Mouse (Mus musculus): Measurements from ENCODE around the gene Prkcb. TPM values are rescaled to one million over a fixed set of nuclear protein-coding genes. Genes with fewer than 3 reads are reported as not detected.
A peak's percentile ranks its signal among the peaks of the same experiment; 100 is the strongest.

Prkcb gene
- total RNA-seq, 4 experiments from 2014 or later: 870 to 1,138 (median 953) TPM

DNA sequence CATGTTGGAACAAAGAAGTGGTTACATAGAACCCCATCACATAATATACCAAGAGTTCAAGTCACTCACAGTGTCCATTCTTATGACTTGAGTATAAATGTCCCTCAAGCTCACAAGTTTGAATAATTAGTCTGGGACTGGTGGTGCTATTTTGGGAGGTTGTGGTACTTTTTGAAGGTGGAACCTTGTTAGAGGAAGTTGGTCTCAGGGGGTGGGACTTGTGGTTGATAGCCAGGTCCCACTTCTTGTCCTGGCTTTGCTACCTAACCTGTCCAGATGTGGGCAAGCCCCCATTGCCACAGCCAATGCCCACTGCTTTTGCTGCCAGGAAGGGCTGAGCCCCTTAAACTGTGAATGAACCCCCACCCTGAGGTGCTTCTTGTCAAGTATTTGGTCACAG lies 28.9 kb downstream of the Prkcb start:
- no peak for DNase-seq (ENCODE audit: low spot score in 2 of 2)

- DNase-seq (ENCODE audit: low spot score in 2 of 2): no peak
Measured at GRCm38 (mm10) chr7:122319566-122319965, 31.0 kb downstream of the Prkcb start.

GRCm38 (mm10) chr7:122320843-122321544 lies 32.4 kb downstream of the Prkcb start:
- no peak for DNase-seq (ENCODE audit: low spot score in 2 of 2)

DNA sequence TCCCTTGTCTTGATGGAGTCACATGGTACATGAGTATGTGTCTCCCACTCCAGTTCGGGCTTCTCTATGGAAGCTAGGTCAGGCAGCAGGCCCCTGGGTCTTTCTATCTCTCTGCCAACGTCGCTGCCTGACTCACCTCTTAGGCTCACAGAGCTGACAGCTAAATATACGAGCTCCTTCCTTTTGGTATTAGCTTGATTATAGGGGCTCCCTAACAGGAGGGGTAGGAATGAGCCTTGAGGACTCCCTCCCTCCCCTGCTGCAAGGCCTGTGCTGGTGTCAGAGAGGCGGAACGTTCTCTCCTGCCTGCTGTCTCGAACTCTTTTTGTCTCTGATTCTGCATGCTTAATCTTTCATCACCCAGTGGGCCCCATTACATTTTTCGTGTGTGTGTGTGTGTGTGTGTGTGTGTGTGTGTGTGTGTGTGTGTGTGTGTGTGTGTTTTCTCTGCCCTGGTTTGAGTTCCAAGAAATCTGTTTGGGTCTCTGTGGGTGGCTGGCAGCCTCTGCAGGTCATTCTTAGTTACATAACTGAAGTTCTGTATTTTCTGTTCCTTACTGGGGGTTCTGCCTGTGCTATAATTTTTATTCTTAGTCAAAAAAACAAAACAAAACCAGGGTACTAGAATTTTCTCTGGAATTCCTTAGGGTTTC lies 33.6 kb downstream of the Prkcb start:
- no peak for DNase-seq (ENCODE audit: low spot score in 2 of 2)

DNA sequence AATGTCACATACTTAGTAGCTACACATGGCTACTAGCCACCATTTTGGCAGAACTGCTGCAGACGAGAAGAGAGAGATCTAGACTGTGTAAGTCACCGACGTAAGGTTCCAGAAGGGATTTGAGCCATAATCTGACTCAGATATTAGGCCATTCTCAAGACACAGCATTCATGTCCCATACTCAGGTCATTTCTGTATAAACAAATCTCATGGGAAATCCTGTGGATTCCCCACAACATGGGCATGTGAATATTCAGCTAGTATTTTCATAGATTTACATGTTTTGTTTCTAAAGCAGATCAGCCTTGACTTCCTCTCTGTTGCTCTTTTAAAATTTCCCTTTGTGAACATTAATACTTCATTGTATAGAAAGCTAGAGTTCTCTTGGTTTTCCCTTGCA lies 39.4 kb downstream of the Prkcb start:
- no peak for DNase-seq (ENCODE audit: low spot score in 2 of 2)

- DNase-seq (ENCODE audit: low spot score in 2 of 2): no peak
Measured at GRCm38 (mm10) chr7:122328466-122328865, 39.9 kb downstream of the Prkcb start.

DNA sequence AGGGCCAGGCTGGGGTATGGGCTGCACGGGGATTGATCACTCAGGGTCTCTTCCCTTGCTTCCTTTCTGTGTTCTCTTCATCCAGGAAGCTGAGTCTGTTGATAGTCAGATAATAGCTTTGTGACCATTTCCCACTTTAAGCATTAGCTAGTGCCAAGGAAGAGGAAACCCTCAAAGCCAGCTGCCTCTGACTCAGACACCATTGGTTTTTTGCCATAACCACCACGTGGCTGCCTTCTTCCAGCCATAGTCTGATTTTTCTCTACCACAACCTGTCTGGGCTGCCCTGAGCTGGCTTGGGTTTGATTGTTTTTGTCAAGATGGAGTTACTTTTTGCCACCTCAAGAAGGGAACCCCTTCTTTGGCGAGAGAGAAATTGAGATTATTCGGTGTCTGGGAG lies 41.0 kb downstream of the Prkcb start:
- no peak for DNase-seq (ENCODE audit: low spot score in 2 of 2)

GRCm38 (mm10) chr7:122333686-122334085 lies 45.1 kb downstream of the Prkcb start:
- DNase-seq (ENCODE audit: low spot score in 2 of 2): no peak

DNA sequence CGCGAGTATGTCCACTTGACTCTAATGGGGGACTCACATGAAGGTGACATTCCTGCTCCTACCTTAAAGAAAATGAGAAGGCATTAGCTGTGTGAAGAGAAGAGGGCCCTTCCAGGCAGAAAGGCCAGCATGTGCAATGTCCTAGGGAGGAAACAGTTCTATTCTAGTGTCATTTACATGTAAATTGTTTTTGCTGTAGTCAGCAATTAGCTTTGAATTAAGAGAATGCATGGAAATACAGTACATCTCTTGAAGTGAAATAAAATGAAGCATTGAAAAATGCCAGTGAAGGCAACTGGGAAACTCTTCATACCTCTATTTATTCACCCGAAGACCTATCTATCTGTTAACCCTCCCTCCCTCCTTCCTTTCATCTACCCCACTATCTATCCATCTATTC lies 48.8 kb downstream of the Prkcb start:
- DNase-seq (ENCODE audit: low spot score in 2 of 2): no peak

DNA sequence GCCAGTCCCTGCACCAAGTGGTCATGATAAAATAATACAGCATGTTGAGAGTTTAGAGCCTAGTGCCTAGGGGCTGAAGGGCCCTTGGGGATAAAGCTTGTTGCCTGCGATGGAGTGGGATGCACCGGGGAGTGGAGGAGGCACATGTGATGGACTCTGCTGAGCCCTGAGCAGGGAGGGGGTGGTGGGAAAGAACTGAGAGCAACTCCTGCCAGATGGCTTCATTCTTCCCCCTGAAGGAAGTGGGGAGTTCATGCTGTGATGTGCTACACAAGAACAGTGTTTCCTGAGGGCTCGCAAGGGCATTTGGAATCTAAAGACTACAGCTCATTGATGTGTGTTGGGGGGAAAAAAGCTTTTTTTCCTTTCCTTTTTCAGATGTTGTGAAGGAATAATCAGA lies 49.5 kb downstream of the Prkcb start:
- DNase-seq (ENCODE audit: low spot score in 2 of 2): peak in 1 of 2 experiments; percentile 45

DNA sequence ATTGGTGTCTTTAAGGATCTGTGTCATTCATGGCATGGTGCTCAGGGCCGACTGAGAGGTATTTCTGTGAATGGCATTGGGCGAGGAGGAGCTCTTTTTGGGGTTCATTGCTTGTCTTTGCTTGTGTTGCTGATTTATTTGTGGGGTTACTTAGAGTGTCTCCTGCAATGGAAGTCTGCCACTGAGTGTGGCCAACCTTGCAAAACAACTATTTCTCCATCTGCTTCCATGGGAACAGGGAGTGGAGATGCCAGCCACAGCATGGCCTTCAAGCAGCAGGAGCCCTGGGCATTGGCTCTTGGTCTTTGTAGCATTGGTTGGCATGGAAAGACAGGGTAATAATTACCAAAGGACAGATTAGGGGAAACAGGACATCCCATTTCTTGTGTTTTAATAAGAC lies 50.9 kb downstream of the Prkcb start:
- no peak for DNase-seq (ENCODE audit: low spot score in 2 of 2)

GRCm38 (mm10) chr7:122341813-122342212 lies 53.3 kb downstream of the Prkcb start:
- DNase-seq (ENCODE audit: low spot score in 2 of 2): no peak

DNA sequence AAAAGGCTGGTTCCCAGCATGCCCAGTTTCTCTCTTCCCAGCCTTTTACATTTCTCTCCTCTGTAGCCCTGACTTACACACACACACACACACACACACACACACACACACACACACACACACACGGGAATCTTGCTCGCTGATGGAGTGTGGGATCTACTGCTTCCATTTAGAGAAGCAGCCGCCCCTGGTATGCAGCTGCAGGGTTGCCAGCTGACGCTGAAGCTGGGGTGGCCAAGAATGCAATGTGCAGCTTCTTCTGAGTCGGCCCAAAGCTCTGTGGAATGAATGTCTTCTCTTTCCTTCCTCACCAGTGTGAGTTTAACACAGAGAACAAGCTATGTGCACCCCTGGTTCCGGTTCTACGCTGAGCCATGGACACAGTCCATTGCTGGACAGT lies 56.1 kb downstream of the Prkcb start:
- peak in 1 of 2 experiments; percentile 48 for DNase-seq (ENCODE audit: low spot score in 2 of 2)

- DNase-seq (ENCODE audit: low spot score in 2 of 2): no peak
Measured at GRCm38 (mm10) chr7:122346251-122347242, 58.0 kb downstream of the Prkcb start.

GRCm38 (mm10) chr7:122347433-122347832 lies 58.9 kb downstream of the Prkcb start:
- no peak for DNase-seq (ENCODE audit: low spot score in 2 of 2)

GRCm38 (mm10) chr7:122349961-122350360 lies 61.4 kb downstream of the Prkcb start:
- no peak for DNase-seq (ENCODE audit: low spot score in 2 of 2)

- no peak for DNase-seq (ENCODE audit: low spot score in 2 of 2)
Measured at GRCm38 (mm10) chr7:122350741-122351140, 62.2 kb downstream of the Prkcb start.

GRCm38 (mm10) chr7:122351816-122352215 lies 63.3 kb downstream of the Prkcb start:
- DNase-seq (ENCODE audit: low spot score in 2 of 2): no peak

- no peak for DNase-seq (ENCODE audit: low spot score in 2 of 2)
Measured at GRCm38 (mm10) chr7:122352566-122353277, 64.2 kb downstream of the Prkcb start.

DNA sequence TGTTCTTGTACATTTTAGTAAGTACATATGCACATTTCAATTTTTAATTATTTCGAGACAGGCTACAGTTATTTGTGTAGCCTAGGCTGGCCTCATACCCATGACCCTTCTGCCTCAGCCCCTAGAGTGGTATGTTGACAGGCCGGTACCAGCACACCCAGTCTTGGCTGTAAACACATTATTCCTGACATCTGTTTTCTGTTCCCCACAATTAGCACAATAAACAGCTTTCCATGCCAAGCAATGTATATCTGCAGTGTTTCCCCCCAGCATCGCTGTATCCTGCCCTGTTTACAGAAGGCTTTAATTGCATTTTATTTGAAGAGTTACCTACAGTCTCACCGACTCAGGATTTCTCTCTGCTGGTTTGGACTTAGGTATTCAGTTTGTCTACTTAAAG lies 64.8 kb downstream of the Prkcb start:
- DNase-seq (ENCODE audit: low spot score in 2 of 2): no peak

DNA sequence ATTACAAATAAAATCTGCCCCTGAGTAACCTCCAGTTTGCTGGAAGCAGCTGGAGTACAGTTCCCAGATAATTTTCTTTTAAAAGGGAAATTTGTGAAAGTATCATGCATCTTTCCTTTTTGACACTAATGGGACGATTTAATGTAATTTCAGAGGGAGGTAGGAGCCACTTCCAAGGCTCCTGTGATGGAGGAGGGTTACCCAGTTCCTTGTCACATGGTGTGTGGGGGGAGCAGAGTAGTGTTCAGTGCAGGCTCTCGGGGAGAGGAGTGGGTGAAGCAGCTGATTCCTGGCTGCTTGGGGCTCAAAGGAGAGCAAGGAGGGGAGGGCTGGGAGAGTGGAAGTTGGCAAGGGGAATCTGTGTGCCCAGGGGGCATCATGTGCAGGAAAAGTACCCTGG lies 68.4 kb downstream of the Prkcb start:
- no peak for DNase-seq (ENCODE audit: low spot score in 2 of 2)
